Mouse (Mus musculus) stomach, postnatal 0 days (tissue): ENCODE measurements around the gene Spag16. TPM values are rescaled to one million over a fixed set of nuclear protein-coding genes. Genes with fewer than 3 reads are reported as not detected.
A peak's percentile ranks its signal among the peaks of the same experiment; 100 is the strongest.

Experiments used
- ATAC-seq: fragments of 200-750 bp; cut with Nextera tagmentation; 2 replicates; pipeline ENCODE4 v1.8.0; 2017; ENCODE audit not compliant: low FRiP score, low TSS enrichment
- DNase-seq: peaks from one replicate; pipeline ENCODE4 v3.0.0-alpha.2; 2016; ENCODE audit warnings: low spot score
- H3K27ac ChIP-seq: fragments of 300-500 bp; sonication (generic); replicated peaks from 2 replicates; pipeline ENCODE4 v1.5.1; 2014; ENCODE audit warnings: mild to moderate bottlenecking, control low read depth
- H3K27me3 ChIP-seq: fragments of 300-500 bp; sonication (generic); 2 replicates; pipeline ENCODE4 v1.6.1; 2014; ENCODE audit warnings: low read length; ENCODE audit not compliant: control insufficient read depth, insufficient read depth
- H3K36me3 ChIP-seq: fragments of 300-500 bp; sonication (generic); 2 replicates; pipeline ENCODE4 v1.6.1; 2014; ENCODE audit warnings: low read length, mixed read lengths; ENCODE audit not compliant: control insufficient read depth, insufficient read depth
- H3K4me1 ChIP-seq: fragments of 300-500 bp; sonication (generic); replicated peaks from 2 replicates; pipeline ENCODE4 v1.6.1; 2014; ENCODE audit warnings: antibody characterized with exemption; ENCODE audit not compliant: control insufficient read depth, insufficient read depth
- H3K4me2 ChIP-seq: fragments of 300-500 bp; sonication (generic); replicated peaks from 2 replicates; pipeline ENCODE4 v1.6.1; 2014; ENCODE audit warnings: low read depth, mild to moderate bottlenecking, control low read depth, moderate library complexity
- H3K4me3 ChIP-seq: fragments of 300-500 bp; sonication (generic); 2 replicates; pipeline ENCODE4 v1.5.1; 2014; ENCODE audit warnings: low read depth, low read length, control low read depth
- H3K9ac ChIP-seq: fragments of 300-500 bp; sonication (generic); 2 replicates; pipeline ENCODE4 v1.6.1; 2014; ENCODE audit warnings: mild to moderate bottlenecking, low read length, control low read depth, mixed read lengths
- H3K9me3 ChIP-seq: fragments of 300-500 bp; sonication (generic); 2 replicates; pipeline ENCODE4 v1.6.1; 2016; ENCODE audit warnings: low read length; ENCODE audit not compliant: control insufficient read depth
- CTCF ChIP-seq: IDR thresholded peaks from 2 replicates; pipeline ENCODE4 v1.5.1; 2016; ENCODE audit warnings: antibody characterized with exemption, low read depth, mild to moderate bottlenecking, moderate library complexity
- EP300 ChIP-seq: optimal IDR thresholded peaks from 2 replicates; pipeline ENCODE3; 2016; ENCODE audit warnings: antibody characterized with exemption
- WGBS: fragments of 180-500 bp; shearing (Covaris S2); extraction: QIAGEN DNeasy Blood & Tissue Kit; methylation state at CpG from one replicate; pipeline ENCODE4 v1.1.7; 2014; 5-methylcytosine and 5-hydroxymethylcytosine counted together
- polyA plus RNA-seq: library from polyadenylated mRNA; unstranded; fragments of >200 nt; fragmentation: Nextera tagmentation; extraction: Ambion mirVana; gene quantifications from 2 replicates; pipeline ENCODE4 v1.2.1, GENCODE M21; 2015

Spag16 gene
- polyA plus RNA-seq, 1 experiment from 2014 or later, result 0.06 TPM

- H3K4me3 ChIP-seq, result no peak overlapping the region
- no peaks in the 10 kb centered on the region for H3K4me1 ChIP-seq
- no peak overlapping the region for H3K27ac ChIP-seq
- ATAC-seq (no peak), DNase-seq (no peak)
- no peaks in the 10 kb centered on the region for H3K9me3 ChIP-seq
- H3K9ac ChIP-seq, result no peak overlapping the region
- no peaks in the 10 kb centered on the region for H3K36me3 ChIP-seq
- WGBS, result 77% methylated on average over 3 of the region's 3 CpGs
- no peaks in the 10 kb centered on the region for H3K27me3 ChIP-seq
- H3K4me2 ChIP-seq, result no peak overlapping the region
- TF ChIP-seq CTCF (no peak), EP300 (no peak)
Measured at GRCm38 (mm10) chr1:70705821-70706220, 879.1 kb downstream of the Spag16 start.

GRCm38 (mm10) chr1:70725045-70725444, 898.3 kb downstream of the Spag16 start:
- DNase-seq (no peak), ATAC-seq (no peak)
- no peak for TF ChIP-seq CTCF
- TF ChIP-seq EP300, result no peak
- H3K27me3 ChIP-seq, result no peaks in the 10 kb centered on the region
- 61% methylated on average over 5 of the region's 5 CpGs for WGBS
- no peak overlapping the region for H3K4me2 ChIP-seq
- H3K9ac ChIP-seq, result no peak overlapping the region
- H3K9me3 ChIP-seq, result no peaks in the 10 kb centered on the region
- H3K27ac ChIP-seq, result no peak overlapping the region
- H3K4me1 ChIP-seq, result no peaks in the 10 kb centered on the region
- no peaks in the 10 kb centered on the region for H3K36me3 ChIP-seq
- no peak overlapping the region for H3K4me3 ChIP-seq

GRCm38 (mm10) chr1:70725655-70726066, 898.9 kb downstream of the Spag16 start, which contains the start of gene Vwc2l:
Vwc2l (plus strand) TSS chr1:70725715.
- Histone ChIP-seq H3K27ac (no peak within 1 kb of the TSS), H3K27me3 (no peaks in the 10 kb centered on the region), H3K4me3 (no peak within 1 kb of the TSS), H3K4me2 (no peak within 1 kb of the TSS), H3K36me3 (no peaks in the 10 kb centered on the region), H3K9ac (no peak within 1 kb of the TSS), H3K4me1 (no peaks in the 10 kb centered on the region), H3K9me3 (no peaks in the 10 kb centered on the region)
- no peak for ATAC-seq
- TF ChIP-seq EP300 (no peak), CTCF (no peak; the same call in 1 of the 2 replicates)
- 8% methylated on average over 13 of the region's 13 CpGs for WGBS
- peak; percentile 76 for DNase-seq

Other genes with a start within 250 kb of the Spag16 start
- gene Ikzf2, start 139.7 kb upstream of the Spag16 start, polyA plus RNA-seq, result 2.4 and 2.5 TPM in 2 replicates